Mouse (Mus musculus) heart, postnatal 0 days (tissue): Measurements from ENCODE around the gene Nab2.

ENCODE experiments used
- CTCF ChIP-seq: IDR thresholded peaks from 2 replicates; pipeline ENCODE4 v1.5.1; 2016; ENCODE audit warnings: antibody characterized with exemption, control low read depth, low read depth
- EP300 ChIP-seq: IDR thresholded peaks from 2 replicates; pipeline ENCODE4 v1.6.1; 2016; ENCODE audit warnings: antibody characterized with exemption, low read depth

GRCm38 (mm10) chr10:127658076-127658475, 10.3 kb downstream of the Nab2 start:
- TF ChIP-seq CTCF (no peak), EP300 (no peak)
